Mouse (Mus musculus) limb, embryonic 14.5 days (tissue): Measurements from ENCODE around the gene Stk38l. TPM values are rescaled to one million over a fixed set of nuclear protein-coding genes. Genes with fewer than 3 reads are reported as not detected.
"Not testable (repeated sequence)": the region's sequence is repeated elsewhere in the genome, so short reads cannot be mapped to it uniquely, and the experiment has no call there.

ENCODE experiments used
- ATAC-seq: fragments of 200-750 bp; cut with Nextera tagmentation; 2 replicates; pipeline ENCODE4 v1.8.0; 2017; ENCODE audit warnings: low read depth, moderate number of reproducible peaks, moderate TSS enrichment; ENCODE audit not compliant: low FRiP score
- DNase-seq: peaks from one replicate; pipeline ENCODE4 v3.0.0-alpha.2; 2015; ENCODE audit warnings: low spot score
- H3K27ac ChIP-seq: fragments of 300-500 bp; sonication (generic); replicated peaks from 2 replicates; pipeline ENCODE4 v1.5.1; 2014; ENCODE audit warnings: low read depth, mild to moderate bottlenecking, low read length, moderate library complexity, mixed read lengths
- H3K27me3 ChIP-seq: fragments of 300-500 bp; sonication (generic); 2 replicates; pipeline ENCODE4 v1.6.1; 2014; ENCODE audit warnings: low read length, mixed read lengths; ENCODE audit not compliant: control insufficient read depth, insufficient read depth
- H3K36me3 ChIP-seq: fragments of 300-500 bp; sonication (generic); 2 replicates; pipeline ENCODE4 v1.6.1; 2014; ENCODE audit warnings: mild to moderate bottlenecking, low read length, moderate library complexity, mixed read lengths; ENCODE audit not compliant: control insufficient read depth, insufficient read depth
- H3K4me1 ChIP-seq: fragments of 300-500 bp; sonication (generic); 2 replicates; pipeline ENCODE4 v1.6.1; 2014; ENCODE audit warnings: antibody characterized with exemption, low read length, mixed read lengths; ENCODE audit not compliant: control insufficient read depth, insufficient read depth
- H3K4me2 ChIP-seq: fragments of 300-500 bp; sonication (generic); replicated peaks from 2 replicates; pipeline ENCODE4 v1.6.1; 2014; ENCODE audit warnings: low read depth, mild to moderate bottlenecking, low read length, moderate library complexity; ENCODE audit not compliant: severe bottlenecking
- H3K4me3 ChIP-seq: fragments of 300-500 bp; sonication (generic); replicated peaks from 2 replicates; pipeline ENCODE4 v1.5.1; 2014; ENCODE audit warnings: low read length
- H3K9ac ChIP-seq: fragments of 300-500 bp; sonication (generic); 2 replicates; pipeline ENCODE4 v1.6.1; 2014; ENCODE audit warnings: mild to moderate bottlenecking, low read depth, low read length, moderate library complexity; ENCODE audit not compliant: severe bottlenecking
- H3K9me3 ChIP-seq: fragments of 300-500 bp; sonication (generic); 2 replicates; pipeline ENCODE4 v1.6.1; 2016; ENCODE audit warnings: low read length; ENCODE audit not compliant: control insufficient read depth
- POLR2A ChIP-seq: fragments of 200-500 bp; IDR thresholded peaks from 2 replicates; pipeline ENCODE4 v1.8.0; 2012; ENCODE audit warnings: inconsistent platforms, mild to moderate bottlenecking, moderate library complexity, borderline replicate concordance; ENCODE audit not compliant: insufficient read depth, insufficient read length; ENCODE audit errors: extremely low read depth
- WGBS: fragments of 180-500 bp; shearing (Covaris S2); extraction: QIAGEN DNeasy Blood & Tissue Kit; methylation state at CpG from one replicate; pipeline ENCODE4 v1.1.7; 2014; 5-methylcytosine and 5-hydroxymethylcytosine counted together
- polyA plus RNA-seq, 2 experiments: library from polyadenylated mRNA; depleted of rRNA in 1 of 2; stranded (reverse) in 1 of 2; unstranded in 1 of 2; fragments of >200 nt; fragmentation: Nextera tagmentation in 1 of 2; extraction: Ambion mirVana in 1 of 2; gene quantifications; 2 replicates each; pipeline versions ENCODE4 v1.2.1 to v1.2.3; 2012 to 2014

Gene Stk38l
- polyA plus RNA-seq, 2 experiments: 10.1 to 21.4 TPM

- H3K27me3 ChIP-seq: no peaks in the 10 kb centered on the region
- H3K27ac ChIP-seq: no peak overlapping the region
- no peak for DNase-seq
- H3K9me3 ChIP-seq: no peaks in the 10 kb centered on the region
- no peak overlapping the region for H3K9ac ChIP-seq
- ATAC-seq: no peak
- H3K4me2 ChIP-seq: no peak overlapping the region
- 90% methylated on average over 5 of the region's 5 CpGs for WGBS
- H3K36me3 ChIP-seq: peaks cover 53% of the 10 kb centered on the region
- H3K4me1 ChIP-seq: no peaks in the 10 kb centered on the region
- no peak for TF ChIP-seq POLR2A
- no peak overlapping the region for H3K4me3 ChIP-seq
Observed at GRCm38 (mm10) chr6:146770808-146771207, 46.0 kb downstream of the Stk38l start.

GRCm38 (mm10) chr6:146775864-146776263, 51.1 kb downstream of the Stk38l start:
- not testable (repeated sequence) for H3K4me2 ChIP-seq, H3K4me1 ChIP-seq, H3K9me3 ChIP-seq, DNase-seq, ATAC-seq, H3K4me3 ChIP-seq, H3K27me3 ChIP-seq, H3K9ac ChIP-seq, H3K27ac ChIP-seq
- peaks cover 33% of the 10 kb centered on the region for H3K36me3 ChIP-seq
- 90% methylated on average over 8 of the region's 8 CpGs for WGBS

- no peaks in the 10 kb centered on the region for H3K9me3 ChIP-seq
- DNase-seq: no peak
- no peak overlapping the region for H3K9ac ChIP-seq
- no peak overlapping the region for H3K4me2 ChIP-seq
- TF ChIP-seq POLR2A: no peak
- ATAC-seq: no peak
- peaks cover 30% of the 10 kb centered on the region for H3K36me3 ChIP-seq
- H3K27ac ChIP-seq: no peak overlapping the region
- H3K27me3 ChIP-seq: no peaks in the 10 kb centered on the region
- no peaks in the 10 kb centered on the region for H3K4me1 ChIP-seq
- WGBS: 85% methylated on average over 2 of the region's 2 CpGs
- H3K4me3 ChIP-seq: no peak overlapping the region
Observed at GRCm38 (mm10) chr6:146776610-146777389, 52.0 kb downstream of the Stk38l start.

DNA sequence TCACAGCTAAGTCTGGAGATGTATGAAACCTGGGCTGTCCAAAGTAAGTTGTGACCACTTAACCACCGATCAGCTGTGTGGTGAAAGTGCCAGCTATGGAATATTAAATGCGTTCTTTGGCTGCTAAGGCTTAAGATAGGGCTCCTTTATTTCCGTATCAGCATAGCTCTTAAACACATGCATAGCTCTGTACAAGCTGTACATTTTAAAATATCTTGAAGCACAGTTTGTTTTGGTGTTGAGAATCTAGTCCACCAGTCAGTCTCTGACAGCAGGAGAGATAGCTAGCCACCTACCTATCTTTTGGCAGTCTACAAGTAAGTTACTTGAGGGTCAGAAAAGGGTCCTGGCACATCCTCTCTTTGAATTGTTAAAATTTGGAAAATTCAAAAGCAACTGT, 53.3 kb downstream of the Stk38l start:
- WGBS: 88% methylated on average over 3 of the region's 3 CpGs
- no peak overlapping the region for H3K4me3 ChIP-seq
- no peaks in the 10 kb centered on the region for H3K4me1 ChIP-seq

GRCm38 (mm10) chr6:146781566-146781965, 56.8 kb downstream of the Stk38l start:
- no peak overlapping the region for H3K4me2 ChIP-seq
- no peak overlapping the region for H3K4me3 ChIP-seq
- DNase-seq (no peak), ATAC-seq (no peak)
- WGBS: 84% methylated on average over 3 of the region's 3 CpGs
- H3K4me1 ChIP-seq: no peaks in the 10 kb centered on the region
- no peak for TF ChIP-seq POLR2A
- no peaks in the 10 kb centered on the region for H3K9me3 ChIP-seq
- no peak overlapping the region for H3K9ac ChIP-seq
- no peaks in the 10 kb centered on the region for H3K27me3 ChIP-seq
- H3K27ac ChIP-seq: no peak overlapping the region
- peaks cover 13% of the 10 kb centered on the region for H3K36me3 ChIP-seq

More for the DNA sequence above, 53.3 kb downstream of the Stk38l start:
- Histone ChIP-seq H3K9ac (no peak overlapping the region), H3K27ac (no peak overlapping the region), H3K36me3 (peaks cover 30% of the 10 kb centered on the region), H3K4me2 (no peak overlapping the region), H3K9me3 (no peaks in the 10 kb centered on the region), H3K27me3 (no peaks in the 10 kb centered on the region)
- DNase-seq (no peak), ATAC-seq (no peak)
- TF ChIP-seq POLR2A: no peak
